ENCODE assay signal across 22 mouse cellular contexts in the genomic region with DNA sequence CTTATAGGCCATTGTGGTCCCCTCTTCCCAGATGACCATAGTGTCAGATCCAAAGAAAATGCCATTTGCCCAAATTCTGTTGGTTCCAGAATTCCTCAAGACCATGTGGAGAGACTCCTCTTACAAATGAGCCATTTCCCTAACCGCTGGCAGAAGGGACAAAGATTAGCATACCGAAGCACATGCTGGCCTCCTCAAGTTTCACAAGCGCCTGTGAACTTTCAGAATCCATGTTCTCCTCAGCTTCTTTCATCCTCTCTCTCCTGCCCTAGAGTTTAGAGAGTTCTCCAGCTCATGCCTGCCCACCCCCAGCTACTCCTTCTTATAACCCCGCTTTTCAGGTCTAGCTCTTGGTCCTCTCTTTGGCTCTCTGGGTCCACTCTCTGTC. TPM values are rescaled to one million over a fixed set of nuclear protein-coding genes. Genes with fewer than 3 reads are reported as not detected.
A peak's percentile ranks its signal among the peaks of the same experiment; 100 is the strongest.
DNase-seq lines count a peak whose midpoint lies in the region; ATAC-seq and TF ChIP-seq lines count a peak whose summit lies in the region.
"Had no signal": no experiment of that assay in that cellular context is flagged by ENCODE, and none has a peak within 500 bp of the region (broad histone marks: within the 10 kb centered on the region; RNA-seq: fewer than 3 reads in every experiment).

No protein-coding gene starts in this region.

- no peak for TF ChIP-seq CTCF in embryonic fibroblast, embryonic 13.5 days (IDR thresholded peaks at IDR 0.05; ENCODE audit: borderline replicate concordance, insufficient read depth, low read length)

- no peak for ATAC-seq in kidney, embryonic 15.5 days (replicated peaks; ENCODE audit: low FRiP score)
- no peak for ATAC-seq in kidney, embryonic 14.5 days (ENCODE audit: low FRiP score, low TSS enrichment)
- ATAC-seq in embryonic facial prominence, embryonic 11.5 days (replicated peaks; ENCODE audit: insufficient number of reproducible peaks, low FRiP score, low TSS enrichment, low read depth): no peak
- peak; percentile 60; the same call in 1 of the 2 replicates for ATAC-seq in limb, embryonic 14.5 days (ENCODE audit: low FRiP score, low read depth)
- ATAC-seq: CD4-positive, CD25-positive, alpha-beta regulatory T cell, adult 4 months; forebrain, embryonic 16.5 days had no signal

- no peaks in the 10 kb centered on the region for H3K9me3 ChIP-seq in kidney, embryonic 15.5 days (replicated peaks)
- H3K9me3 ChIP-seq in kidney, embryonic 14.5 days (ENCODE audit: control insufficient read depth, low read length): no peaks in the 10 kb centered on the region
- H3K9me3 ChIP-seq in embryonic facial prominence, embryonic 11.5 days (replicated peaks; ENCODE audit: control insufficient read depth, low read length): no peaks in the 10 kb centered on the region
- H3K9me3 ChIP-seq in limb, embryonic 14.5 days (ENCODE audit: control insufficient read depth, low read length): no peaks in the 10 kb centered on the region
- H3K9me3 ChIP-seq: heart, embryonic 13.5 days; midbrain, embryonic 12.5 days; stomach, embryonic 15.5 days had no signal

- 0 out of 2 replicates have a peak, but pooled peaks cover 2% of the 10 kb centered on the region for H3K36me3 ChIP-seq in kidney, embryonic 15.5 days
- no peaks in the 10 kb centered on the region for H3K36me3 ChIP-seq in kidney, embryonic 14.5 days (ENCODE audit: control insufficient read depth, insufficient read depth, low read length)
- H3K36me3 ChIP-seq in embryonic facial prominence, embryonic 11.5 days (replicated peaks; ENCODE audit: control insufficient read depth, insufficient read depth, low read depth, low read length): no peaks in the 10 kb centered on the region
- H3K36me3 ChIP-seq in limb, embryonic 14.5 days (ENCODE audit: control insufficient read depth, insufficient read depth, low read length): no peaks in the 10 kb centered on the region
- H3K36me3 ChIP-seq: hindbrain, embryonic 12.5 days; midbrain, embryonic 12.5 days; stomach, embryonic 15.5 days had no signal

- no peak for TF ChIP-seq POLR2A in embryonic fibroblast, embryonic 13.5 days (IDR thresholded peaks at IDR 0.05; ENCODE audit: low read depth, low read length)
- TF ChIP-seq POLR2A in limb, embryonic 14.5 days (IDR thresholded peaks at IDR 0.05; ENCODE audit: borderline replicate concordance, extremely low read depth, insufficient read depth, insufficient read length): no peak

- H3K4me1 ChIP-seq in kidney, embryonic 15.5 days: peaks cover 39% of the 10 kb centered on the region
- peaks cover 13% of the 10 kb centered on the region; the same call in 1 of the 2 replicates for H3K4me1 ChIP-seq in kidney, embryonic 14.5 days (ENCODE audit: control insufficient read depth, insufficient read depth, low read length)
- H3K4me1 ChIP-seq in embryonic facial prominence, embryonic 11.5 days (ENCODE audit: control insufficient read depth, insufficient read depth, low read length): no peaks in the 10 kb centered on the region
- H3K4me1 ChIP-seq in embryonic fibroblast, embryonic 13.5 days (ENCODE audit: control insufficient read depth, insufficient read depth, low read length): peaks cover 21% of the 10 kb centered on the region
- peaks cover 34% of the 10 kb centered on the region for H3K4me1 ChIP-seq in limb, embryonic 14.5 days (ENCODE audit: control insufficient read depth, insufficient read depth, low read length)
- H3K4me1 ChIP-seq: midbrain, embryonic 12.5 days; stomach, embryonic 15.5 days had no signal

- DNase-seq in embryonic facial prominence, embryonic 11.5 days (ENCODE audit: low spot score): peak; percentile 56
- peak; percentile 25 for DNase-seq in limb, embryonic 14.5 days (ENCODE audit: low spot score)
- DNase-seq in thymus, postnatal 10 days (ENCODE audit: low spot score in 2 of 2): no peak
- DNase-seq in adrenal gland, postnatal 36 days: no peak
- DNase-seq: adrenal gland, postnatal 14 days; cerebellum, adult 8-10 months; cerebellum, postnatal 36 days; gastrocnemius, postnatal 14 days; heart, adult 11 months; heart, postnatal 14 days; lung, postnatal 10 days; thymus, postnatal 36 days had no signal

- peak overlapping the region; percentile 55; the same call in 1 of the 2 replicates for H3K27ac ChIP-seq in kidney, embryonic 15.5 days
- H3K27ac ChIP-seq in kidney, embryonic 14.5 days (ENCODE audit: low read depth, low read length): no peak overlapping the region
- 0 out of 2 replicates have a peak overlapping the region, but pooled peaks have one; percentile 6 for H3K27ac ChIP-seq in embryonic facial prominence, embryonic 11.5 days (replicated peaks; ENCODE audit: low read depth, low read length)
- peak overlapping the region; percentile 36; the same call in 1 of the 2 replicates for H3K27ac ChIP-seq in embryonic fibroblast, embryonic 13.5 days (ENCODE audit: insufficient read depth, low read length)
- H3K27ac ChIP-seq in limb, embryonic 14.5 days (replicated peaks; ENCODE audit: low read depth, low read length): 0 out of 2 replicates have a peak overlapping the region, but pooled peaks have one; percentile 19
- H3K27ac ChIP-seq: forebrain, embryonic 10.5 days; heart, embryonic 13.5 days; hindbrain, embryonic 12.5 days; midbrain, embryonic 12.5 days; stomach, embryonic 15.5 days had no signal

- no peak overlapping the region for H3K4me3 ChIP-seq in kidney, embryonic 15.5 days (replicated peaks)
- H3K4me3 ChIP-seq in kidney, embryonic 14.5 days (ENCODE audit: low read length): no peak overlapping the region
- H3K4me3 ChIP-seq in embryonic facial prominence, embryonic 11.5 days (ENCODE audit: low read depth, low read length): no peak overlapping the region
- H3K4me3 ChIP-seq in embryonic fibroblast, embryonic 13.5 days (ENCODE audit: insufficient read depth, low read length): no peak overlapping the region
- no peak overlapping the region for H3K4me3 ChIP-seq in limb, embryonic 14.5 days (replicated peaks; ENCODE audit: low read length)
- H3K4me3 ChIP-seq: forebrain, embryonic 10.5 days; heart, embryonic 13.5 days; hindbrain, embryonic 12.5 days; midbrain, embryonic 12.5 days; stomach, embryonic 15.5 days had no signal

- no peak overlapping the region for H3K9ac ChIP-seq in kidney, embryonic 15.5 days
- H3K9ac ChIP-seq in kidney, embryonic 14.5 days (ENCODE audit: low read depth, low read length): no peak overlapping the region
- no peak overlapping the region for H3K9ac ChIP-seq in embryonic facial prominence, embryonic 11.5 days (replicated peaks; ENCODE audit: low read length)
- H3K9ac ChIP-seq in limb, embryonic 14.5 days (ENCODE audit: low read depth, low read length, severe bottlenecking): no peak overlapping the region
- H3K9ac ChIP-seq: heart, embryonic 13.5 days; hindbrain, embryonic 12.5 days; midbrain, embryonic 12.5 days; stomach, embryonic 15.5 days had no signal

- 37% methylated on average over 4 of the region's 4 CpGs for WGBS in kidney, embryonic 15.5 days
- 28% methylated on average over 4 of the region's 4 CpGs for WGBS in kidney, embryonic 14.5 days
- 51% methylated on average over 4 of the region's 4 CpGs for WGBS in embryonic facial prominence, embryonic 11.5 days
- 24% methylated on average over 4 of the region's 4 CpGs for WGBS in limb, embryonic 14.5 days

- no peak overlapping the region for H3K4me2 ChIP-seq in kidney, embryonic 15.5 days
- no peak overlapping the region for H3K4me2 ChIP-seq in kidney, embryonic 14.5 days (replicated peaks; ENCODE audit: low read depth, low read length)
- no peak overlapping the region for H3K4me2 ChIP-seq in embryonic facial prominence, embryonic 11.5 days (ENCODE audit: low read depth, low read length)
- no peak overlapping the region for H3K4me2 ChIP-seq in limb, embryonic 14.5 days (replicated peaks; ENCODE audit: low read depth, low read length, severe bottlenecking)
- H3K4me2 ChIP-seq: heart, embryonic 13.5 days; hindbrain, embryonic 12.5 days; midbrain, embryonic 12.5 days; stomach, embryonic 15.5 days had no signal

- H3K27me3 ChIP-seq in kidney, embryonic 15.5 days: no peaks in the 10 kb centered on the region
- no peaks in the 10 kb centered on the region for H3K27me3 ChIP-seq in kidney, embryonic 14.5 days (ENCODE audit: control insufficient read depth, insufficient read depth, low read length)
- H3K27me3 ChIP-seq in embryonic facial prominence, embryonic 11.5 days (ENCODE audit: control insufficient read depth, insufficient read depth, low read length): no peaks in the 10 kb centered on the region
- no peaks in the 10 kb centered on the region for H3K27me3 ChIP-seq in limb, embryonic 14.5 days (ENCODE audit: control insufficient read depth, insufficient read depth, low read length)
- H3K27me3 ChIP-seq: heart, embryonic 13.5 days; hindbrain, embryonic 12.5 days; midbrain, embryonic 12.5 days; stomach, embryonic 15.5 days had no signal

RNA-seq across cellular contexts. Expression of a gene that starts 35.6 kb away (rescaled TPM):
- 57.5 and 65.4 TPM in 2 replicates for polyA plus RNA-seq in kidney, embryonic 15.5 days (2015; fragmentation: Nextera tagmentation; extraction: Ambion mirVana)
- 39.3 and 55.9 TPM in 2 replicates for polyA plus RNA-seq in kidney, embryonic 14.5 days (2014; fragmentation: Nextera tagmentation; extraction: Ambion mirVana)
- 27.8 and 33.5 TPM in 2 replicates for polyA plus RNA-seq in embryonic facial prominence, embryonic 11.5 days (2014; fragmentation: Nextera tagmentation; extraction: Ambion mirVana)
- polyA plus RNA-seq in embryonic fibroblast, embryonic 13.5 days (2011; ENCODE audit: insufficient read length, low read depth, missing spikeins): 71.9 and 88.0 TPM in 2 replicates
- polyA plus RNA-seq in limb, embryonic 14.5 days (2012; rRNA removed): 15.8 and 16.9 TPM in 2 replicates
- 45.8 and 49.8 TPM in 2 replicates for polyA plus RNA-seq in limb, embryonic 14.5 days (2014; fragmentation: Nextera tagmentation; extraction: Ambion mirVana)
- total RNA-seq in adrenal gland, postnatal 36 days (2021): 10 to 100 TPM; 69.0 to 71.7 TPM

Comparison
In these comparisons a context has a peak if more than half of its experiments do, and no peak if none do; other contexts are left out.
1. DNase-seq: peak in embryonic facial prominence, embryonic 11.5 days (single experiment) and limb, embryonic 14.5 days (single experiment); none in thymus, postnatal 10 days (0 of 2) and adrenal gland, postnatal 36 days (0 of 2).